8 mouse cellular contexts compared by ENCODE assay signal in the genomic region with DNA sequence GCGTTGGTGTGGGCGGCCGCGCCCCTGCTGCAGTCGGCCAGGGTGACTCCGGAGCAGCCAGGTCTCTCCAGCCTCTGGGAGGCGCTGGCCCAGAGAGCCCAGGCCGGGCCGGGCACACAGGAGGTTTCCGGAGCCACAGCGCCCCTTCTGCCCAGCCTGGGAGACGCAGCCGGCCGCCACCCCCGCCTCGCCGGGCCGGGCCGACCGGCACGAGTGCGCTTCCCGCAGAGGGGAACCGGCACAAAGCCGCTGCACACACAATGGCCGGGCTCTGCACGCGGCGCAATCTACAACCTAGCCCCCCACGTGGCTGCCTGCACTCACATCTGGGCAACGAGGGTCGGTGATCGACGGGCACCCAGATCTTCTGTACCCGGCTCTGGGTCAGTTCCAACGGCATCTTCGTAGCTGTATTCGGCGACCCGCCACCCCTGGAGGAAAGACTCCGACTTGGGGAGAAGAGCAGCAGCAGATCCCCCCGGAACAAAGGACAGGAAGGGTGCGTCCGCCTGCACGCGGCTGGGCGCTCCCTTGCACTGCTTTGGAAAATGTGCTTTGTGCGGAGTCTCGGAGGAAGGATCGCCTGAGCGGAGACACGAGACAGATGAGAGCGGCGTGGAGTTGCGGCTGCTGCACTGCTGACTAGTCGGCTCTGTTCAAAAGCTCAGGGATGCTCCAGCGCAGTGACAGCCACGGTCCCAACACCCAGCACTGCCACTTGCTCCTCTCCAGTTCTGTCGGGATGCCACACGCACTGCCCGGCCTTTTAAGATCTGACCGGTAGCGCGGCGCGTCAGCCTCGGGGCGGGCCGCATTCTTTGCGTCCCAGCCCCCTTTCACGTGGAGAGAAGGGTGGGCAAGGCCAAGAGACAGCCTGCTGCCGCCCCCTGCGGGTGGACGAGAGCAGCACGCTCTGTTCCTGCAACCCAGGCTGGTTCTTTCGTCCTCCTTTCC. TPM values are rescaled to one million over a fixed set of nuclear protein-coding genes. Genes with fewer than 3 reads are reported as not detected.
DNase-seq lines count a peak whose midpoint lies in the region; ATAC-seq and TF ChIP-seq lines count a peak whose summit lies in the region.

No protein-coding gene starts in this region.

- H3K27me3 ChIP-seq in forebrain, embryonic 16.5 days (replicated peaks; ENCODE audit: control insufficient read depth, insufficient read depth, low read length), result peaks cover 7% of the 10 kb centered on the region
- no peaks in the 10 kb centered on the region for H3K27me3 ChIP-seq in neural tube, embryonic 14.5 days (ENCODE audit: control insufficient read depth, insufficient read depth, low read length)
- H3K27me3 ChIP-seq in testis, adult 2 months (ENCODE audit: control insufficient read depth, insufficient read depth, low read length), result no peaks in the 10 kb centered on the region

- peak overlapping the region; percentile 91 for H3K4me2 ChIP-seq in forebrain, embryonic 16.5 days (ENCODE audit: low read length)
- H3K4me2 ChIP-seq in neural tube, embryonic 14.5 days (ENCODE audit: low read depth, low read length), result peak overlapping the region; percentile 72

- H3K4me1 ChIP-seq in ES-E14 (ENCODE audit: control insufficient read depth in 2 of 2, insufficient read depth in 2 of 2, low read length in 2 of 2, poor library complexity in 1 of 2), result peaks cover 1 to 11% of the 10 kb centered on the region in 2 experiments; a peak in 1 of 4 replicates
- peaks cover 46% of the 10 kb centered on the region for H3K4me1 ChIP-seq in forebrain, embryonic 16.5 days (replicated peaks; ENCODE audit: control insufficient read depth, insufficient read depth, low read length)
- peaks cover 31% of the 10 kb centered on the region for H3K4me1 ChIP-seq in neural tube, embryonic 14.5 days (ENCODE audit: control insufficient read depth, insufficient read depth, low read length)
- peaks cover 9% of the 10 kb centered on the region for H3K4me1 ChIP-seq in testis, adult 2 months (ENCODE audit: control insufficient read depth, insufficient read depth, low read length)

- TF ChIP-seq CTCF in testis, adult 2 months (IDR thresholded peaks at IDR 0.05; ENCODE audit: control insufficient read depth, insufficient read depth, insufficient replicate concordance, low read depth, low read length), result peak; percentile 76

- under 1% methylated on average over 76 of the region's 76 CpGs for WGBS in forebrain, embryonic 16.5 days
- 0% methylated on average over 74 of the region's 76 CpGs for WGBS in neural tube, embryonic 14.5 days

- H3K4me3 ChIP-seq in ES-E14 (ENCODE audit: insufficient read depth in 1 of 2, low read depth in 1 of 2, low read length in 2 of 2, poor library complexity in 1 of 2, severe bottlenecking in 1 of 2), result peak overlapping the region; percentile 70 to 74
- H3K4me3 ChIP-seq in forebrain, embryonic 16.5 days (replicated peaks; ENCODE audit: low read length), result peak overlapping the region; percentile 77
- peak overlapping the region; percentile 71 for H3K4me3 ChIP-seq in neural tube, embryonic 14.5 days (ENCODE audit: low read depth, low read length)
- peak overlapping the region; percentile 79 for H3K4me3 ChIP-seq in testis, adult 2 months (ENCODE audit: control insufficient read depth, low read depth, low read length)

- in situ Hi-C loops in ES-E14 (cut with MboI; ENCODE audit: low sequenced_read_pairs in 2 of 2, unreplicated experiment in 2 of 2), result no loop called here

- intact Hi-C loops in heart, postnatal 36 days (cut with DNase I), result loop anchor here (1.0 to 5.0 kb wide), 5 partner anchors 33 to 170 kb away; a partner anchor contains a TSS

- ATAC-seq in forebrain, embryonic 16.5 days, result peak; percentile 84
- peak; percentile 90 for ATAC-seq in neural tube, embryonic 14.5 days (ENCODE audit: low read depth)

- peak; percentile 57 for TF ChIP-seq POLR2A in testis, adult 2 months (IDR thresholded peaks at IDR 0.05; ENCODE audit: control insufficient read depth, low read depth, low read length)

- H3K9me3 ChIP-seq in ES-E14 (ENCODE audit: control insufficient read depth, insufficient read depth, low read depth, low read length), result no peaks in the 10 kb centered on the region
- H3K9me3 ChIP-seq in forebrain, embryonic 16.5 days (ENCODE audit: control insufficient read depth, low read length), result no peaks in the 10 kb centered on the region
- no peaks in the 10 kb centered on the region for H3K9me3 ChIP-seq in neural tube, embryonic 14.5 days (ENCODE audit: control insufficient read depth, low read length)

- H3K27ac ChIP-seq in ES-E14 (ENCODE audit: insufficient read depth, low read depth, low read length, poor library complexity, severe bottlenecking), result peak overlapping the region; percentile 2; the same call in 1 of the 2 replicates
- peak overlapping the region; percentile 95 for H3K27ac ChIP-seq in forebrain, embryonic 16.5 days (ENCODE audit: low read length)
- peak overlapping the region; percentile 94 for H3K27ac ChIP-seq in neural tube, embryonic 14.5 days (ENCODE audit: low read depth, low read length)
- H3K27ac ChIP-seq in testis, adult 2 months (ENCODE audit: control insufficient read depth, insufficient read depth, low read depth, low read length), result peak overlapping the region; percentile 32

- H3K36me3 ChIP-seq in ES-E14 (ENCODE audit: control insufficient read depth, insufficient read depth, low read length, poor library complexity, severe bottlenecking), result no peaks in the 10 kb centered on the region; the same call in 1 of the 2 replicates
- H3K36me3 ChIP-seq in forebrain, embryonic 16.5 days (ENCODE audit: control insufficient read depth, insufficient read depth), result no peaks in the 10 kb centered on the region
- H3K36me3 ChIP-seq in neural tube, embryonic 14.5 days (ENCODE audit: control insufficient read depth, insufficient read depth, low read length), result no peaks in the 10 kb centered on the region
- H3K36me3 ChIP-seq in testis, adult 2 months (ENCODE audit: control insufficient read depth, insufficient read depth, low read length), result no peaks in the 10 kb centered on the region

- peak overlapping the region; percentile 80 for H3K9ac ChIP-seq in ES-E14 (ENCODE audit: insufficient read depth, low read depth, low read length, poor library complexity, severe bottlenecking)
- peak overlapping the region; percentile 86 for H3K9ac ChIP-seq in forebrain, embryonic 16.5 days (replicated peaks; ENCODE audit: low read depth, low read length)
- peak overlapping the region; percentile 82 for H3K9ac ChIP-seq in neural tube, embryonic 14.5 days (replicated peaks; ENCODE audit: low read depth, low read length)

- DNase-seq in ES-E14 (ENCODE audit: low read depth, low spot score), result peak; percentile 88
- peak; percentile 89 to 91 for DNase-seq in cerebellum, adult 18-20 months
- DNase-seq in heart, postnatal 36 days, result peak; percentile 94
- DNase-seq in layer of hippocampus, adult 18-20 months (ENCODE audit: low spot score in 2 of 2), result peak; percentile 87 to 96
- DNase-seq in lung, adult 18-20 months, result peak; percentile 93 to 94

TF ChIP-seq in ES-E14, 5 proteins besides CTCF, POLR2A, EP300 and RAD21:
- no peak for TF ChIP-seq ZNF384 (IDR thresholded peaks at IDR 0.05; ENCODE audit: low read depth, low read length)
- no peak for TF ChIP-seq CHD2 (IDR thresholded peaks at IDR 0.05; ENCODE audit: low read depth, low read length)
- TF ChIP-seq ZC3H11A (IDR thresholded peaks at IDR 0.05; ENCODE audit: borderline replicate concordance, low read depth, low read length), result peak; percentile 13; the same call in 1 of the 2 replicates
- TF ChIP-seq HCFC1 (IDR thresholded peaks at IDR 0.05; ENCODE audit: borderline replicate concordance, insufficient read depth, low read length), result peak; percentile 58; the same call in 1 of the 2 replicates

RNA-seq across cellular contexts. Expression of a gene that starts 52.3 kb away (rescaled TPM):
- 18.9 and 19.6 TPM in 2 replicates for total RNA-seq in ES-E14 (2012; rRNA removed)
- polyA plus RNA-seq in forebrain, embryonic 16.5 days (2015; fragmentation: Nextera tagmentation; extraction: Ambion mirVana), result 41.1 and 43.8 TPM in 2 replicates
- total RNA-seq in heart, postnatal 36 days (2021), result 10 to 100 TPM in 1 of 2 experiments, 1 to 10 TPM in 1; 8.1 to 10.9 TPM
- 10 to 100 TPM; 40.0 to 41.4 TPM for total RNA-seq in layer of hippocampus, adult 18-20 months (2021)
- 31.7 and 38.0 TPM in 2 replicates for polyA plus RNA-seq in neural tube, embryonic 14.5 days (2014; fragmentation: Nextera tagmentation; extraction: Ambion mirVana)
- polyA plus RNA-seq in testis, adult 2 months (2012; rRNA removed), result 43.5 and 45.7 TPM in 2 replicates

Comparison
In these comparisons a context has a peak if more than half of its experiments do, and no peak if none do; other contexts are left out.
1. Peak in every context shown above with its lines: DNase-seq, ATAC-seq, H3K4me3 ChIP-seq and H3K27ac ChIP-seq.
2. H3K27ac ChIP-seq: peak in every context shown above with its lines; median percentile 95 in forebrain, embryonic 16.5 days; 94 in neural tube, embryonic 14.5 days; 32 in testis, adult 2 months; 2 in ES-E14.